Comparison of ENCODE assay signal across 15 mouse cellular contexts in the genomic region with DNA sequence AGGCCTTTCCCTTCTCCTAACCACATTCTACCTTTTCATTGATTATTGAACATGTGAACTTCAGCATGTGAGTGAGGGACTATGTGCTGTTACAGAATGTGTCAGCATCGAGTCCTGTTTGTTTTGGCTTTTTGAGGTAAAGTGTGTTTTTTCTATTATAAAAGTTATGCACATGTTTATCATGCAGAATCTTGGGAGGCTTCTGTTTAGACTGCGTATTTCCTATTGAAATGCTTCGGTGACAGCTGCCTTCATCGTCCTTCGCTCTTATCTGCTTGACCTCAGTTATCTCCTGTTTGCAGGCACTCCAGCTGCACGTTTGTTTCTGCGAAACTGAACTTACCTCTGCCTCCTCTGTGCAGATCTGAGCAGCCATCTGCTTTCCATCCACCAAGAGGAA. TPM values are rescaled to one million over a fixed set of nuclear protein-coding genes. Genes with fewer than 3 reads are reported as not detected.
A peak's percentile ranks its signal among the peaks of the same experiment; 100 is the strongest.
DNase-seq lines count a peak whose midpoint lies in the region; ATAC-seq and TF ChIP-seq lines count a peak whose summit lies in the region.
"Had no signal": no experiment of that assay in that cellular context is flagged by ENCODE, and none has a peak within 500 bp of the region (broad histone marks: within the 10 kb centered on the region; RNA-seq: fewer than 3 reads in every experiment).

No protein-coding gene starts in this region.

- no peak for DNase-seq in heart, adult 18-20 months
- DNase-seq in MEL (ENCODE audit: low read depth, low spot score), result peak; percentile 92
- no peak for DNase-seq in forebrain, postnatal 0 days
- no peak for DNase-seq in thymus, adult 2 months
- DNase-seq: cerebellum, postnatal 10 days; kidney, adult 9 months; retina, postnatal 1 day; thymus, postnatal 14 days had no signal

- TF ChIP-seq CTCF in MEL (IDR thresholded peaks at IDR 0.05 in 2 of 3, conservative IDR thresholded peaks at IDR 0.05 in 1 of 3; ENCODE audit: control insufficient read depth in 1 of 3, insufficient read depth in 1 of 3, low read depth in 2 of 3, low read length in 3 of 3, poor library complexity in 1 of 3, severe bottlenecking in 1 of 3), result no peak
- TF ChIP-seq CTCF in forebrain, postnatal 0 days (IDR thresholded peaks at IDR 0.05; ENCODE audit: low read depth), result no peak
- no peak for TF ChIP-seq CTCF in thymus, adult 2 months (IDR thresholded peaks at IDR 0.05; ENCODE audit: borderline replicate concordance, control insufficient read depth, extremely low read depth, insufficient read depth, low read length, poor library complexity)

- H3K36me3 ChIP-seq in heart, embryonic 13.5 days, result peaks cover 5% of the 10 kb centered on the region; the same call in 1 of the 2 replicates
- H3K36me3 ChIP-seq in MEL (ENCODE audit: control insufficient read depth in 1 of 2, insufficient read depth in 2 of 2, low read length in 2 of 2), result peaks cover 1 to 47% of the 10 kb centered on the region in 2 experiments; a peak in 3 of 4 replicates
- H3K36me3 ChIP-seq in liver, embryonic 15.5 days (replicated peaks), result peaks cover 15% of the 10 kb centered on the region
- H3K36me3 ChIP-seq in forebrain, postnatal 0 days (ENCODE audit: insufficient read depth), result no peaks in the 10 kb centered on the region
- no peaks in the 10 kb centered on the region for H3K36me3 ChIP-seq in thymus, adult 2 months (ENCODE audit: control insufficient read depth, insufficient read depth, low read length)

- TF ChIP-seq RAD21 in MEL (IDR thresholded peaks at IDR 0.05; ENCODE audit: low read depth, low read length), result no peak

- TF ChIP-seq EP300 in MEL (IDR thresholded peaks at IDR 0.05; ENCODE audit: low read depth in 1 of 2, low read length in 2 of 2), result peak; percentile 96 to 97

- no peak overlapping the region for H3K4me3 ChIP-seq in heart, embryonic 13.5 days
- no peak overlapping the region for H3K4me3 ChIP-seq in MEL (ENCODE audit: control insufficient read depth in 1 of 2, insufficient read depth in 1 of 2, low read depth in 2 of 2, low read length in 2 of 2)
- no peak overlapping the region for H3K4me3 ChIP-seq in liver, embryonic 15.5 days (replicated peaks)
- H3K4me3 ChIP-seq in forebrain, postnatal 0 days (ENCODE audit: low read depth, low read length), result no peak overlapping the region
- no peak overlapping the region for H3K4me3 ChIP-seq in thymus, adult 2 months (ENCODE audit: control insufficient read depth, insufficient read depth, low read length)
- H3K4me3 ChIP-seq: forebrain, embryonic 13.5 days; hindbrain, embryonic 13.5 days; limb, embryonic 15.5 days had no signal

- TF ChIP-seq POLR2A in MEL (IDR thresholded peaks at IDR 0.05; ENCODE audit: control insufficient read depth in 1 of 2, insufficient read depth in 1 of 2, low read depth in 1 of 2, low read length in 2 of 2, poor library complexity in 1 of 2), result no peak; a peak in 1 of 4 replicates
- TF ChIP-seq POLR2A in thymus, adult 2 months (IDR thresholded peaks at IDR 0.05; ENCODE audit: control insufficient read depth, extremely low read depth, insufficient read depth, low read length, poor library complexity), result no peak

- peaks cover 44% of the 10 kb centered on the region for H3K4me1 ChIP-seq in heart, embryonic 13.5 days
- H3K4me1 ChIP-seq in MEL (ENCODE audit: control insufficient read depth in 1 of 2, insufficient read depth in 2 of 2, low read length in 2 of 2), result peaks cover 10 to 32% of the 10 kb centered on the region in 2 experiments
- peaks cover 84% of the 10 kb centered on the region for H3K4me1 ChIP-seq in liver, embryonic 15.5 days (replicated peaks)
- no peaks in the 10 kb centered on the region for H3K4me1 ChIP-seq in forebrain, postnatal 0 days (ENCODE audit: insufficient read depth)
- peaks cover 2% of the 10 kb centered on the region; the same call in 1 of the 2 replicates for H3K4me1 ChIP-seq in thymus, adult 2 months (replicated peaks; ENCODE audit: control insufficient read depth, insufficient read depth, low read length)
- H3K4me1 ChIP-seq: forebrain, embryonic 13.5 days; hindbrain, embryonic 13.5 days; limb, embryonic 15.5 days had no signal

- H3K27me3 ChIP-seq in heart, embryonic 13.5 days (replicated peaks), result no peaks in the 10 kb centered on the region
- no peaks in the 10 kb centered on the region for H3K27me3 ChIP-seq in MEL (ENCODE audit: control insufficient read depth in 1 of 2, insufficient read depth in 2 of 2, low read length in 2 of 2)
- H3K27me3 ChIP-seq in liver, embryonic 15.5 days, result no peaks in the 10 kb centered on the region
- H3K27me3 ChIP-seq in forebrain, postnatal 0 days (ENCODE audit: insufficient read depth, low read length), result no peaks in the 10 kb centered on the region
- no peaks in the 10 kb centered on the region for H3K27me3 ChIP-seq in thymus, adult 2 months (ENCODE audit: control insufficient read depth, insufficient read depth, low read length)
- H3K27me3 ChIP-seq: forebrain, embryonic 13.5 days; hindbrain, embryonic 13.5 days; limb, embryonic 15.5 days had no signal

- H3K4me2 ChIP-seq in heart, embryonic 13.5 days, result peak overlapping the region; percentile 33; the same call in 1 of the 2 replicates
- peak overlapping the region; percentile 55 for H3K4me2 ChIP-seq in liver, embryonic 15.5 days
- H3K4me2 ChIP-seq in forebrain, postnatal 0 days (ENCODE audit: low read depth), result no peak overlapping the region
- H3K4me2 ChIP-seq: forebrain, embryonic 13.5 days; hindbrain, embryonic 13.5 days; limb, embryonic 15.5 days had no signal

- H3K27ac ChIP-seq in heart, embryonic 13.5 days (replicated peaks), result peak overlapping the region; percentile 72
- H3K27ac ChIP-seq in MEL (ENCODE audit: control insufficient read depth, low read depth, low read length), result peak overlapping the region; percentile 91
- H3K27ac ChIP-seq in liver, embryonic 15.5 days (replicated peaks), result peak overlapping the region; percentile 92
- no peak overlapping the region for H3K27ac ChIP-seq in forebrain, postnatal 0 days (ENCODE audit: low read depth, low read length)
- no peak overlapping the region for H3K27ac ChIP-seq in thymus, adult 2 months (ENCODE audit: control insufficient read depth, insufficient read depth, low read length)
- H3K27ac ChIP-seq: forebrain, embryonic 13.5 days; hindbrain, embryonic 13.5 days; limb, embryonic 15.5 days had no signal

- 11% methylated on average over 7 of the region's 7 CpGs for WGBS in heart, embryonic 13.5 days
- 9% methylated on average over 7 of the region's 7 CpGs for WGBS in liver, embryonic 15.5 days (ENCODE audit: insufficient replicate concordance)
- WGBS in forebrain, postnatal 0 days, result 95% methylated on average over 7 of the region's 7 CpGs
- WGBS in thymus, adult 2 months, result 87% methylated on average over 7 of the region's 7 CpGs

- H3K9ac ChIP-seq in heart, embryonic 13.5 days, result no peak overlapping the region
- H3K9ac ChIP-seq in MEL (ENCODE audit: control insufficient read depth, low read depth, low read length, poor library complexity, severe bottlenecking), result 0 out of 2 replicates have a peak overlapping the region, but pooled peaks have one; percentile 30
- peak overlapping the region; percentile 45 for H3K9ac ChIP-seq in liver, embryonic 15.5 days
- H3K9ac ChIP-seq in forebrain, postnatal 0 days, result no peak overlapping the region
- H3K9ac ChIP-seq: forebrain, embryonic 13.5 days; hindbrain, embryonic 13.5 days; limb, embryonic 15.5 days had no signal

- H3K79me2 ChIP-seq in MEL (ENCODE audit: control insufficient read depth, insufficient read depth, low read length, poor library complexity), result peaks cover 3% of the 10 kb centered on the region; the same call in 1 of the 2 replicates

- no peaks in the 10 kb centered on the region for H3K9me3 ChIP-seq in heart, embryonic 13.5 days
- no peaks in the 10 kb centered on the region for H3K9me3 ChIP-seq in MEL (replicated peaks; ENCODE audit: insufficient read depth, low read length)
- H3K9me3 ChIP-seq in liver, embryonic 15.5 days (replicated peaks), result no peaks in the 10 kb centered on the region
- no peaks in the 10 kb centered on the region for H3K9me3 ChIP-seq in forebrain, postnatal 0 days (ENCODE audit: low read length)
- H3K9me3 ChIP-seq: forebrain, embryonic 13.5 days; hindbrain, embryonic 13.5 days; limb, embryonic 15.5 days had no signal

- peak; percentile 73; the same call in 1 of the 2 replicates for ATAC-seq in heart, embryonic 13.5 days (ENCODE audit: extremely low read depth, insufficient number of reproducible peaks, low FRiP score, low TSS enrichment)
- peak; percentile 83 for ATAC-seq in erythroblast, adult 5-6 weeks (replicated peaks; ENCODE audit: low FRiP score, poor library complexity, severe bottlenecking)
- ATAC-seq in liver, embryonic 15.5 days (ENCODE audit: insufficient read depth), result peak; percentile 96
- ATAC-seq in forebrain, postnatal 0 days, result no peak
- no peak for ATAC-seq in monocyte, adult 5-6 weeks (replicated peaks; ENCODE audit: insufficient number of reproducible peaks, low FRiP score, low TSS enrichment, poor library complexity, severe bottlenecking)
- ATAC-seq: forebrain, embryonic 13.5 days had no signal

TF ChIP-seq in MEL, 35 proteins besides CTCF, POLR2A, EP300 and RAD21 (continues in another document):
- TF ChIP-seq POLR2AphosphoS2 (IDR thresholded peaks at IDR 0.05; ENCODE audit: low read length) (no peak), ZC3H11A (IDR thresholded peaks at IDR 0.05; ENCODE audit: low read depth, low read length) (no peak), UBTF (IDR thresholded peaks at IDR 0.05; ENCODE audit: borderline replicate concordance, insufficient read depth, low read depth, low read length) (no peak), MEF2A (IDR thresholded peaks at IDR 0.05; ENCODE audit: extremely low read depth, insufficient replicate concordance, low read depth, low read length, poor library complexity, severe bottlenecking) (no peak), E2F4 (IDR thresholded peaks at IDR 0.05; ENCODE audit: borderline replicate concordance, low read depth, low read length) (no peak), MAFK (IDR thresholded peaks at IDR 0.05; ENCODE audit: borderline replicate concordance, low read depth, low read length) (no peak), MYC (IDR thresholded peaks at IDR 0.05; ENCODE audit: low read depth, low read length) (peak; percentile 87)

RNA-seq across cellular contexts. Expression of gene Atg14, which starts 48.1 kb away (rescaled TPM):
- 9.1 and 11.0 TPM in 2 replicates for polyA plus RNA-seq in heart, embryonic 13.5 days (2015; fragmentation: Nextera tagmentation; extraction: Ambion mirVana)
- 10 to 100 TPM in 1 of 2 experiments, 1 to 10 TPM in 1; 9.4 to 10.3 TPM for total RNA-seq in heart, adult 18-20 months (2021)
- total RNA-seq in MEL (2012; rRNA removed), result 2.5 and 3.1 TPM in 2 replicates
- polyA plus RNA-seq in MEL (2012; ENCODE audit: insufficient read depth in 1 of 2, insufficient read length in 2 of 2, low read depth in 1 of 2, low replicate concordance in 2 of 2, missing spikeins in 1 of 2), result 1 to 10 TPM in 1 of 2 experiments, not detected in 1; 5.7 TPM
- 11.5 and 30.7 TPM in 2 replicates for total RNA-seq in erythroblast, adult 5-6 weeks (2015; ENCODE audit: low replicate concordance)
- total RNA-seq in erythroblast, adult 5-6 weeks (2017; ENCODE audit: low replicate concordance), result 49.3 and 53.5 TPM in 2 replicates
- 7.4 and 8.9 TPM in 2 replicates for polyA plus RNA-seq in liver, embryonic 15.5 days (2015; fragmentation: Nextera tagmentation; extraction: Ambion mirVana)
- 8.1 and 10.1 TPM in 2 replicates for total RNA-seq in forebrain, postnatal 0 days (2014; rRNA removed)
- polyA plus RNA-seq in forebrain, postnatal 0 days (2015; fragmentation: Nextera tagmentation; extraction: Ambion mirVana), result 22.0 and 31.7 TPM in 2 replicates
- polyA plus RNA-seq in thymus, adult 2 months (2012; rRNA removed), result 7.8 and 8.5 TPM in 2 replicates
- total RNA-seq in monocyte, adult 5-6 weeks (2017), result 9.4 to 17.0 TPM (median 10.1 TPM) in 3 replicates

Comparison
In these comparisons a context has a peak if more than half of its experiments do, and no peak if none do; other contexts are left out.
1. ATAC-seq: peak in heart, embryonic 13.5 days (single experiment), erythroblast, adult 5-6 weeks (single experiment) and liver, embryonic 15.5 days (single experiment); none in forebrain, postnatal 0 days (single experiment) and monocyte, adult 5-6 weeks (single experiment).
2. H3K27ac ChIP-seq: peak in heart, embryonic 13.5 days (single experiment), MEL (single experiment) and liver, embryonic 15.5 days (single experiment); none in forebrain, postnatal 0 days (single experiment) and thymus, adult 2 months (single experiment).
3. H3K9ac ChIP-seq: peak in MEL (single experiment) and liver, embryonic 15.5 days (single experiment); none in heart, embryonic 13.5 days (single experiment) and forebrain, postnatal 0 days (single experiment).